Mouse (Mus musculus) lung, postnatal 4 days (tissue): ENCODE results near the gene Sypl2.
A peak's percentile ranks its signal among the peaks of the same experiment; 100 is the strongest.

ENCODE experiments used
- DNase-seq, 2 experiments: peaks; one replicate each; pipeline ENCODE4 v3.0.0; 2021

Gene Sypl2

GRCm38 (mm10) chr3:108174672-108175531, 51.5 kb downstream of the Sypl2 start:
- DNase-seq = peak in 1 of 2 experiments; percentile 54

- no peak for DNase-seq
Observed at GRCm38 (mm10) chr3:108169199-108169598, 57.2 kb downstream of the Sypl2 start.

GRCm38 (mm10) chr3:108167499-108167898, 58.9 kb downstream of the Sypl2 start:
- no peak for DNase-seq

- peak; percentile 61 to 91 for DNase-seq
Observed at GRCm38 (mm10) chr3:108166486-108167211, 59.8 kb downstream of the Sypl2 start.

DNA sequence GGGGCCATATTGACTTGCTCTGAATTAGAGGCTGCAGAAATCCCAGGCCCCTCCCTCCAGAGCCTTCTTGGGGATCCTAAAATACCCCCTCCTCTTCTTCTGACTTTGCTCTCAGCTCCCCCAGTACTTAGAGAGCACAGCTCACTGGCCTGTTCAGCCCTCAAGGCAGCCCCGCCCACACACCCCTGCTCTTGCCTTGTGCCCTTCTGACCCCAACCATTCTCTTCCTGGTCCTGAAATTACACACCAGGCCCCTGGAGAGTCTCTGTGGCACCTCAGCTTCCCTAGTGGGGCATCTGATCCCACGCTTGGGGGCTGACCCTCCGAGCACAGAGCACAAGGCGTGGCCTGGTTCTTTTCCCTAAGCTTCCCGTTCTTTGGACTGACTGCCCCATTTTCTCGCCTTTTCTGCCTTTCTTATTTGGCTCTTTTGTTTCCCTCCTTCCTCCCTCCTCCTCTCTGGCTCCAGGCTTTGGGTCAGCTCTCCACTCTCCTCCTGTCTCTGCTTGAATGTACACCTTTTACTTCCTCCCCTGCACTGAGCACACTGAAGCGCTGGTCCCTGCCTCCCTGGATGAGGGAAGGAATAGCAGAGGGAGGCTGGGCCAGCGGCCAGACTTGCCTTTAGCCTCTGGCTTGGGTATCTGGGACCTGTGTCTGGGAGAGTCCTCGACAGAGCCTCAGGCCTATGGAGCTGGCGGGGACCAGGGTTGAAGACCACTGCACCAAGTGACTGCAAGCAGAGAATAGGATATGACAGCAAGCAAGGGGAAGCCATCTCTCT, 60.7 kb downstream of the Sypl2 start:
- DNase-seq = no peak

GRCm38 (mm10) chr3:108164807-108165206, 61.6 kb downstream of the Sypl2 start:
- peak; percentile 76 to 85 for DNase-seq

DNA sequence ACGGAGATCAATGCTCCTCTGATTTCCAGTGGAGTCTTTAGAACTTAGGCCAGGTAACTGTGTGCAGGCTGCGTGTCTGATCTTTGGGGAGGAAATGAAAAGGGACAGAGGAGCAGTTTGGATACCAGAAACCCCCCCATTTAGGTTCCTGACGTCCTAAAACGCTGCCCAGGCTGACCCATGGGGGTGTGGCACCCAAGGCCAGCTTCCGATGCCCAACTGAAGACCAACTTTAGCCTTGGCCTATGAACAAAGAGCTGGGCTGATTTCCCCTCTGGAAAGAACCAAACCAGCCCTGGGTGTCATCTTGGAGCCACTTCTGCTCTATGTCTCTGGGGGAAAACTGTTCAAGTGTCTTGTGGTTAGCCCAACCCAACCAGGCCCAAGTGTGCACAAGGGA, 62.4 kb downstream of the Sypl2 start:
- no peak for DNase-seq
